Mouse (Mus musculus): ENCODE measurements at regions not wholly inside any gene's neighbourhood (a gene's known extent, or its start where the extent isn't known, plus 50 kb on each side); places are given as distances from the start of the nearest gene placed in this dataset.

DNA sequence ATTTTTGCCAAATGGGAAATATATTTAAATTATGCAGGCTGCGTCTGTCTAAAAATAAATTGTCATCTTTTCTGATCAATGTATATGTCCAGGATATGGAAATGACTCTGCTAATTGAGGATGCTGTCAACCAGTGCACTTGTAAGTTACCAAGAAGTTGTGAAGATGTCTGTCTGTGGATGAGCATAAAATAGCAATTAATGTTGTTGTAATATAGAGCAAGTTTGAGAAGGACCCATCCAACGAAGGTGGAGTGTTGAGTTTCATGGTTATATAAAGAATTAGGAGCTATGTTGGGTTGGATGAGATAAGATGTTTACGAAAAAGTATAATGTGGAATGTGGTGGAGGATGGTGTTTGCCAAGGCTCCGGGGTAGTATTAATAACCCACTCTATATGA is 131.6 kb downstream of the Zbtb18 start:
- Histone ChIP-seq H3K36me3 (replicated peaks; ENCODE audit: insufficient read depth, low read length) (no peaks in the 10 kb centered on the region), H3K4me3 (ENCODE audit: low read depth, low read length) (no peak overlapping the region), H3K27ac (ENCODE audit: low read depth) (no peak overlapping the region), H3K4me2 (ENCODE audit: low read depth, low read length) (no peak overlapping the region), H3K27me3 (ENCODE audit: insufficient read depth, low read length) (no peaks in the 10 kb centered on the region), H3K9me3 (ENCODE audit: low read length) (no peaks in the 10 kb centered on the region), H3K4me1 (ENCODE audit: insufficient read depth) (no peaks in the 10 kb centered on the region), H3K9ac (replicated peaks) (no peak overlapping the region)
- DNase-seq (no peak), ATAC-seq (no peak)
- TF ChIP-seq CTCF (IDR thresholded peaks at IDR 0.05; ENCODE audit: low read depth) (no peak), EP300 (IDR thresholded peaks at IDR 0.05; ENCODE audit: low read depth) (no peak)
- 79% methylated on average over 4 of the region's 4 CpGs for WGBS (ENCODE audit: insufficient replicate concordance)

DNA sequence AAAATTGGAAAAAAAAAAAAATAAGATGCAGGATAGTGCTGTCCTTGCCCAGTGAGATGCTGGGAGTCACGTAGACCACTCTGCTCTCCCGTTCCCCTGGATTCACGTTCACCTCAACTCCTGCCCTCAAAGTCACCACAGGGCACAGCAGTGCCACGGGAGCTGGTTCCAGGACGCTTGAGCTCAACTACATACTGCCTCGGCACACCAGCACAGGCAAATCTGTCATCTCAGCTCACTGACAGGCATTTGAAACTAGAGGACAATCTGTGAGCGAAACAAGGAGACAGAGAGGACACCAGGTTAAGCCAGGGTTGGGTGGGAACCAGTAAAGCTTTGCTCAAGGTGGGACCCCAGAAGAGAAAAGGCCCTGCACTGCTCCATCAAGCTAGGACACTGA is 132.2 kb downstream of the Zbtb18 start:
- Histone ChIP-seq H3K27me3 (ENCODE audit: insufficient read depth, low read length) (no peaks in the 10 kb centered on the region), H3K9me3 (ENCODE audit: low read length) (no peaks in the 10 kb centered on the region), H3K9ac (replicated peaks) (no peak overlapping the region), H3K4me2 (ENCODE audit: low read depth, low read length) (no peak overlapping the region), H3K4me1 (ENCODE audit: insufficient read depth) (no peaks in the 10 kb centered on the region), H3K27ac (ENCODE audit: low read depth) (no peak overlapping the region), H3K36me3 (replicated peaks; ENCODE audit: insufficient read depth, low read length) (no peaks in the 10 kb centered on the region), H3K4me3 (ENCODE audit: low read depth, low read length) (no peak overlapping the region)
- TF ChIP-seq CTCF (IDR thresholded peaks at IDR 0.05; ENCODE audit: low read depth): no peak
- no peak for TF ChIP-seq EP300 (IDR thresholded peaks at IDR 0.05; ENCODE audit: low read depth)
- WGBS (ENCODE audit: insufficient replicate concordance): 71% methylated on average over 7 of the region's 7 CpGs
- no peak for DNase-seq
- no peak for ATAC-seq

DNA sequence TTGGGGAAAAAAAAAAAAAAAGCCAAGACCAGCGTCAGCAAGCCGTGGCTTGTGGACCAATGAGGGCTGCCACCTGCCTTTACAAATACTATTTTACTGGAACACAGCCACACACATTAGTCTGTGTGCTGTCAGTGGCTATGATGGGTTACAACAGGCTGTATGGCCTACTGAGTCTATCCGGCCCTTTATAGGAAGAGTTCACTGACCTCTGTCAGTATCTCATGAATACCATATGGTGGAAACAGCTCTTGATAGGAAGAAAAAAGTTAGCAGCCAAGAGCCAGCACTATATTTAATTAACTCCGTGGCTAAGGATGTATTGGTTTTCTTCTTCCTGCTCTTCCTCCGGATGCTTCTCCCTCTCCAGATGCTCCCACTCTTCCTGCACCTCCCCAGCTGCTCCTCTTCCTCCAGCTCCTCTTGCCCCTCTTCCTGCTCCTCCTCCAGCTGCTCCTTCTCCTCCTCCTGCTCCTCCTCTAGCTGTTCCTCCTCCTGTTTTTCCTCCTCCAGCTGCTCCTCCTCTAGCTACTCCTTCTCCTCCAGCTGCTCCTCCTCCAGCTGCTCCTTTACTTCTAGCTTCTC is 142.2 kb downstream of the Zbtb18 start:
- 63% methylated on average over 5 of the region's 5 CpGs for WGBS (ENCODE audit: insufficient replicate concordance)

GRCm38 (mm10) chr1:177585320-177585719 is 143.2 kb downstream of the Zbtb18 start:
- H3K9ac ChIP-seq (replicated peaks): no peak overlapping the region
- H3K4me2 ChIP-seq (ENCODE audit: low read depth, low read length): no peak overlapping the region
- TF ChIP-seq CTCF (IDR thresholded peaks at IDR 0.05; ENCODE audit: low read depth): no peak
- no peak for TF ChIP-seq EP300 (IDR thresholded peaks at IDR 0.05; ENCODE audit: low read depth)
- no peak overlapping the region for H3K27ac ChIP-seq (ENCODE audit: low read depth)
- ATAC-seq: no peak
- WGBS (ENCODE audit: insufficient replicate concordance): 62% methylated on average over 2 of the region's 2 CpGs
- DNase-seq: no peak
- no peaks in the 10 kb centered on the region for H3K4me1 ChIP-seq (ENCODE audit: insufficient read depth)
- no peak overlapping the region for H3K4me3 ChIP-seq (ENCODE audit: low read depth, low read length)
- H3K27me3 ChIP-seq (ENCODE audit: insufficient read depth, low read length): no peaks in the 10 kb centered on the region
- H3K9me3 ChIP-seq (ENCODE audit: low read length): no peaks in the 10 kb centered on the region
- no peaks in the 10 kb centered on the region for H3K36me3 ChIP-seq (replicated peaks; ENCODE audit: insufficient read depth, low read length)

More for the DNA sequence above, 142.2 kb downstream of the Zbtb18 start:
- TF ChIP-seq CTCF (IDR thresholded peaks at IDR 0.05; ENCODE audit: low read depth): no peak
- no peak for TF ChIP-seq EP300 (IDR thresholded peaks at IDR 0.05; ENCODE audit: low read depth)
- H3K36me3 ChIP-seq (replicated peaks; ENCODE audit: insufficient read depth, low read length): no peaks in the 10 kb centered on the region
- H3K4me3 ChIP-seq (ENCODE audit: low read depth, low read length): no peak overlapping the region
- no peak for DNase-seq
- no peaks in the 10 kb centered on the region for H3K27me3 ChIP-seq (ENCODE audit: insufficient read depth, low read length)
- H3K27ac ChIP-seq (ENCODE audit: low read depth): no peak overlapping the region
- no peak for ATAC-seq
- H3K9ac ChIP-seq (replicated peaks): no peak overlapping the region
- H3K4me2 ChIP-seq (ENCODE audit: low read depth, low read length): no peak overlapping the region
- H3K9me3 ChIP-seq (ENCODE audit: low read length): no peaks in the 10 kb centered on the region
- H3K4me1 ChIP-seq (ENCODE audit: insufficient read depth): no peaks in the 10 kb centered on the region

GRCm38 (mm10) chr1:177589034-177589433 is 140.6 kb upstream of the 1700016C15Rik start:
- Histone ChIP-seq H3K4me2 (ENCODE audit: low read depth, low read length) (no peak overlapping the region), H3K9me3 (ENCODE audit: low read length) (no peaks in the 10 kb centered on the region), H3K27me3 (ENCODE audit: insufficient read depth, low read length) (no peaks in the 10 kb centered on the region), H3K4me1 (ENCODE audit: insufficient read depth) (no peaks in the 10 kb centered on the region), H3K36me3 (replicated peaks; ENCODE audit: insufficient read depth, low read length) (no peaks in the 10 kb centered on the region), H3K4me3 (ENCODE audit: low read depth, low read length) (no peak overlapping the region), H3K27ac (ENCODE audit: low read depth) (no peak overlapping the region), H3K9ac (replicated peaks) (no peak overlapping the region)
- 72% methylated on average over 7 of the region's 7 CpGs for WGBS (ENCODE audit: insufficient replicate concordance)
- no peak for DNase-seq
- ATAC-seq: no peak
- TF ChIP-seq CTCF (IDR thresholded peaks at IDR 0.05; ENCODE audit: low read depth) (no peak), EP300 (IDR thresholded peaks at IDR 0.05; ENCODE audit: low read depth) (no peak)

DNA sequence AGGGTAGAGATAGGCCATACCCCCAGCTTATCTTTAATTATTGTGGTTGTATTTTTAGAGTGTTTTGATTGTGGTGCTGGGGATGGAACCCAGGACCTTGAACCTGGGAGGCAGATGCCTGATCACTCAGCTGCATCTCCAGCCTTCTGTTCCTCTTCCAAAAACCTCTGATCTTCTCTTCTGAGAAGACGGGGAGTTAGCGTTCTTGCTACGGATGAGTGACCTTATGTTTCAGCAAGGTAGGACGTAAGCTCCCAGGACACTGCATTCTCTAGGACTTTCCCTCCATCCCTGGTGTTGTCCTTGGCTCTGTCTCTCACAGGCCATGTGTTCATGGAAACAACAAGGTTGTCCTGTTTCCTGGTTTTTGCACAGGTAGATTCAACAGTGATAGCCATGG is 140.0 kb upstream of the 1700016C15Rik start:
- Histone ChIP-seq H3K27me3 (ENCODE audit: insufficient read depth, low read length) (no peaks in the 10 kb centered on the region), H3K36me3 (replicated peaks; ENCODE audit: insufficient read depth, low read length) (no peaks in the 10 kb centered on the region), H3K4me1 (ENCODE audit: insufficient read depth) (no peaks in the 10 kb centered on the region), H3K4me3 (ENCODE audit: low read depth, low read length) (no peak overlapping the region), H3K27ac (ENCODE audit: low read depth) (no peak overlapping the region), H3K4me2 (ENCODE audit: low read depth, low read length) (no peak overlapping the region), H3K9ac (replicated peaks) (no peak overlapping the region), H3K9me3 (ENCODE audit: low read length) (no peaks in the 10 kb centered on the region)
- ATAC-seq: no peak
- DNase-seq: no peak
- TF ChIP-seq CTCF (IDR thresholded peaks at IDR 0.05; ENCODE audit: low read depth) (no peak), EP300 (IDR thresholded peaks at IDR 0.05; ENCODE audit: low read depth) (no peak)
- WGBS (ENCODE audit: insufficient replicate concordance): 86% methylated on average over 4 of the region's 4 CpGs

GRCm38 (mm10) chr1:177591742-177592141 is 137.9 kb upstream of the 1700016C15Rik start:
- Histone ChIP-seq H3K27me3 (ENCODE audit: insufficient read depth, low read length) (no peaks in the 10 kb centered on the region), H3K9ac (replicated peaks) (no peak overlapping the region), H3K36me3 (replicated peaks; ENCODE audit: insufficient read depth, low read length) (no peaks in the 10 kb centered on the region), H3K27ac (ENCODE audit: low read depth) (no peak overlapping the region), H3K9me3 (ENCODE audit: low read length) (no peaks in the 10 kb centered on the region), H3K4me1 (ENCODE audit: insufficient read depth) (no peaks in the 10 kb centered on the region), H3K4me2 (ENCODE audit: low read depth, low read length) (no peak overlapping the region), H3K4me3 (ENCODE audit: low read depth, low read length) (no peak overlapping the region)
- TF ChIP-seq EP300 (IDR thresholded peaks at IDR 0.05; ENCODE audit: low read depth) (no peak), CTCF (IDR thresholded peaks at IDR 0.05; ENCODE audit: low read depth) (no peak)
- DNase-seq (no peak), ATAC-seq (no peak)
- whole genome bisulfite sequencing (ENCODE audit: insufficient replicate concordance): 86% methylated on average over 3 of the region's 3 CpGs
